Mouse (Mus musculus): ENCODE measurements around the gene Rab3gap1.

GRCm38 (mm10) chr1:127956524-127956923 is 88.0 kb downstream of the Rab3gap1 start:
- TF ChIP-seq CTCF (IDR thresholded peaks at IDR 0.05; ENCODE audit: low read depth, low read length) (no peak), POLR2A (IDR thresholded peaks at IDR 0.05; ENCODE audit: borderline replicate concordance, low read depth, low read length) (no peak)

Data from bone marrow macrophage, adult 2 months (primary cell).